Mouse (Mus musculus) heart, adult 2 months (tissue): Measurements from ENCODE around the gene Tmem30a.

Experiments used
- CTCF ChIP-seq: fragments of 200-600 bp; IDR thresholded peaks from 2 replicates; pipeline ENCODE4 v1.8.1; 2022; ENCODE audit warnings: antibody characterized with exemption, mild to moderate bottlenecking, moderate library complexity
- EP300 ChIP-seq: fragments of 200-500 bp; IDR thresholded peaks from 2 replicates; pipeline ENCODE4 v1.6.1; 2011; ENCODE audit warnings: low read depth, low read length, control low read depth; ENCODE audit not compliant: insufficient read depth
- POLR2A ChIP-seq: fragments of 200-500 bp; IDR thresholded peaks from 2 replicates; pipeline ENCODE4 v1.6.1; 2011; ENCODE audit warnings: mild to moderate bottlenecking, low read depth, low read length, control low read depth; ENCODE audit not compliant: insufficient read depth

DNA sequence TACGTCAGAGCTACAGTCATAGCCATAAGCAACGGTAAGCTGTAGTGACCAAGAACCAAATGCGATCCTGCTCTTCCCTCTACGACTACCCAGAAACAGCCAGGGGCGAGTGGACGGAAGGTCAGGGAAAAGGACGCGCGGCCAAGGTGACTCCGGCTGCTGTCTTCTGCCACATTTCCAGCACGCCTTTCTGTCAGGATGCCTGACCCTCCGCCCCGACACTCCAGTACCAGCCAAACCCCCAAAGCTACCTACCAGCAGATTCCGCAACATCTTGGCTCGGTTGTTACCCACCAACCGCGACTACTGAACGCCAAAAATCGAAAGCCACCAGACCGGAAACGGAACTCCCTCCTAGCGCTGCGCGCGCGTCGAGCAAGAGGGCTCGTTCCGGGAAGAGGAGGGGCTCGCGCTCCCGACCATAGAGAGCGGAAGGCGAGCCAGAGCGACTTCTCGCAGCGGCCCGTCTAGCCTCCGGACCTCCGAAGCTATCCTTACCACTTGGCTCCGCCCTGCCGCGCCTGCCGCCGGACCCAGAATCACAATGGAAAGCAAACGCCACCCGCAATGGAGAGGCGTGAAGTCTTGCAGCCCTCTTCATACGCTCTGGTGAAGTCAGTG is 33.8 kb downstream of the Tmem30a start, which contains the start of gene Cox7a2:
- TF ChIP-seq CTCF = no peak
- TF ChIP-seq POLR2A = peak; percentile 89
- TF ChIP-seq EP300 = peak; percentile 57; the same call in 1 of the 2 replicates
